Mouse (Mus musculus) kidney, embryonic 16.5 days (tissue): Measurements from ENCODE around the gene Rara. TPM values are rescaled to one million over a fixed set of nuclear protein-coding genes. Genes with fewer than 3 reads are reported as not detected.

Experiments
- ATAC-seq: fragments of 200-750 bp; cut with Nextera tagmentation; 2 replicates; pipeline ENCODE4 v1.8.0; 2017; ENCODE audit warnings: moderate TSS enrichment; ENCODE audit not compliant: low FRiP score, low TSS enrichment
- H3K27ac ChIP-seq: fragments of 300-500 bp; sonication (generic); 2 replicates; pipeline ENCODE4 v1.5.1; 2014; ENCODE audit warnings: low read length
- H3K27me3 ChIP-seq: fragments of 300-500 bp; sonication (generic); 2 replicates; pipeline ENCODE4 v1.6.1; 2014; ENCODE audit warnings: low read length, control low read depth, mixed read lengths; ENCODE audit not compliant: insufficient read depth
- H3K36me3 ChIP-seq: fragments of 300-500 bp; sonication (generic); 2 replicates; pipeline ENCODE4 v1.6.1; 2014; ENCODE audit warnings: low read length, control low read depth, mixed read lengths; ENCODE audit not compliant: insufficient read depth
- H3K4me1 ChIP-seq: fragments of 300-500 bp; sonication (generic); 2 replicates; pipeline ENCODE4 v1.6.1; 2014; ENCODE audit warnings: low read length, control low read depth, mixed read lengths; ENCODE audit not compliant: insufficient read depth
- H3K4me2 ChIP-seq: fragments of 300-500 bp; sonication (generic); replicated peaks from 2 replicates; pipeline ENCODE4 v1.6.1; 2014; ENCODE audit warnings: low read depth, low read length
- H3K4me3 ChIP-seq: fragments of 300-500 bp; sonication (generic); 2 replicates; pipeline ENCODE4 v1.5.1; 2014; ENCODE audit warnings: mild to moderate bottlenecking, low read length
- H3K9ac ChIP-seq: fragments of 300-500 bp; sonication (generic); replicated peaks from 2 replicates; pipeline ENCODE4 v1.6.1; 2014; ENCODE audit warnings: low read length
- H3K9me3 ChIP-seq: fragments of 300-500 bp; sonication (generic); 2 replicates; pipeline ENCODE4 v1.6.1; 2016; ENCODE audit warnings: low read length, control low read depth
- WGBS: fragments of 180-500 bp; shearing (Covaris S2); extraction: QIAGEN DNeasy Blood & Tissue Kit; methylation state at CpG from one replicate; pipeline ENCODE4 v1.1.7; 2014; 5-methylcytosine and 5-hydroxymethylcytosine counted together
- polyA plus RNA-seq: library from polyadenylated mRNA; unstranded; fragments of >200 nt; fragmentation: Nextera tagmentation; extraction: Ambion mirVana; gene quantifications from 2 replicates; pipeline ENCODE4 v1.2.1, GENCODE M21; 2015

The Rara gene
- polyA plus RNA-seq = 31.4 and 32.5 TPM in 2 replicates

GRCm38 (mm10) chr11:98927438-98928076 is at the start of gene Rara:
TSS of gene Rara (plus strand) at chr11:98927818.
- Histone ChIP-seq H3K27me3 (no peaks in the 10 kb centered on the region), H3K4me3 (peak within 1 kb of the TSS; percentile 59), H3K36me3 (no peaks in the 10 kb centered on the region), H3K4me2 (peak within 1 kb of the TSS; percentile 69), H3K9ac (peak within 1 kb of the TSS; percentile 78), H3K4me1 (peaks cover 92% of the 10 kb centered on the region), H3K27ac (peak within 1 kb of the TSS; percentile 92), H3K9me3 (no peaks in the 10 kb centered on the region)
- WGBS = 7% methylated on average over 21 of the region's 21 CpGs
- no peak for ATAC-seq

DNA sequence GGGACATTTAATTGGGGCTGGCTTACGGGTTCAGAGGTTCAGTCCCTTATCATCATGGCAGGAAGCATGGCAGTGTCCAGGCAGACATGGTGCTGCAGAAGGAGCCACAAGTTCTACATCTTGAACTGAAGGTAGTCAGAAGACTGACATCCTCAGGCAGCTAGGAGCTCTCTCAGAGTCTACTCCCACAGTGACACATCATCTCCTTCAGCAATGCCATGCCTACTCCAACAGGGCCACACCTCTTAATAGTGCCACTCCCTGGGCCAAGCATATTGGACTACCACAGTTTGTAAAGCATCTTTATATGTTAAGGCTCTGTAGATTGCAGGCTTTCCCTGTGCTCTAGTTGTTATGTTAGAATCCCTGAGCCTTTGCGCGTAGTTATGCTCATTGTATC is 39.9 kb upstream of the Rara start:
- no peak overlapping the region for H3K9ac ChIP-seq
- no peaks in the 10 kb centered on the region for H3K27me3 ChIP-seq
- H3K4me1 ChIP-seq = no peaks in the 10 kb centered on the region
- peaks cover 65% of the 10 kb centered on the region for H3K36me3 ChIP-seq
- H3K9me3 ChIP-seq = no peaks in the 10 kb centered on the region
- WGBS = 96% methylated on average over 3 of the region's 3 CpGs
- no peak overlapping the region for H3K4me2 ChIP-seq
- H3K4me3 ChIP-seq = no peak overlapping the region
- no peak for ATAC-seq
- H3K27ac ChIP-seq = no peak overlapping the region

DNA sequence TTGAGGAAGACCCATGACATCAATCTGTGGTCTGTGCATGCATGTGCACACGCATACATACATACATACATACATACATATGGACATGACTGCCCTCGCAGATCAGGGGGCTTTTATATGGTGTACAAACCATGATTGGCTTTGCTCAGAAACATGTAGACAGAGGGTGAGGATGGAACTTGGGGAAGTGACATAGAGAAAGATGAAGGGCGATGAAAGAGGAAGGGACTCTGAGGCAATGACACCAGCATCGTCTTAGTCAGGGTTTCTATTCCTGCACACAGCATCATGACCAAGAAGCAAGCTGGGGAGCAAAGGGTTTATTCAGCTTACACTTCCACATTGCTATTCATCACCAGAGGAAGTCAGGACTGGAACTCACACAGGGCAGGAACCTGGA is 38.5 kb upstream of the Rara start:
- WGBS = 94% methylated on average over 4 of the region's 4 CpGs
- Histone ChIP-seq H3K4me3 (no peak overlapping the region), H3K9ac (no peak overlapping the region), H3K4me2 (no peak overlapping the region), H3K27ac (no peak overlapping the region), H3K27me3 (no peaks in the 10 kb centered on the region), H3K9me3 (no peaks in the 10 kb centered on the region), H3K36me3 (peaks cover 78% of the 10 kb centered on the region), H3K4me1 (no peaks in the 10 kb centered on the region)
- no peak for ATAC-seq

- Histone ChIP-seq H3K4me1 (no peaks in the 10 kb centered on the region), H3K4me2 (no peak overlapping the region), H3K27me3 (no peaks in the 10 kb centered on the region), H3K9ac (no peak overlapping the region), H3K4me3 (no peak overlapping the region), H3K9me3 (no peaks in the 10 kb centered on the region), H3K27ac (no peak overlapping the region), H3K36me3 (peaks cover 78% of the 10 kb centered on the region)
- no peak for ATAC-seq
- 91% methylated on average over 5 of the region's 5 CpGs for WGBS
Measured at GRCm38 (mm10) chr11:98889977-98890376, 37.6 kb upstream of the Rara start.

DNA sequence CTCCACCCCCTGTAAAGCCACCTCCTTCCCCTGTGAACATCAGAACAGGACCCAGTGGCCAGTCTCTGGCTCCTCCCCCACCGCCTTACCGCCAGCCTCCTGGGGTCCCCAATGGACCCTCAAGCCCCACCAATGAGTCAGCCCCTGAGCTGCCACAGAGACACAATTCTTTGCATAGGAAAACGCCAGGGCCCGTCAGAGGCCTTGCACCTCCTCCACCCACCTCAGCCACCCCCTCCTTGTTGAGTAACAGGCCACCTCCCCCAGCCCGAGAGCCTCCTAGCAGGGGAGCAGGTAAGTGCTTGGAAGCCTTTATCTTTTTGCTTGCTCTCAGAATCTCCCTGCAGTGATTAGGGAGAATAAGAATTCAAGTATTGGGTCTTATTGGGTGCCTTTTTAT is 35.2 kb upstream of the Rara start:
- no peak overlapping the region for H3K4me3 ChIP-seq
- H3K9ac ChIP-seq = no peak overlapping the region
- H3K4me1 ChIP-seq = no peaks in the 10 kb centered on the region
- no peaks in the 10 kb centered on the region for H3K27me3 ChIP-seq
- no peak overlapping the region for H3K4me2 ChIP-seq
- H3K9me3 ChIP-seq = no peaks in the 10 kb centered on the region
- no peak for ATAC-seq
- peaks cover 73% of the 10 kb centered on the region for H3K36me3 ChIP-seq
- 62% methylated on average over 5 of the region's 5 CpGs for WGBS
- H3K27ac ChIP-seq = no peak overlapping the region

DNA sequence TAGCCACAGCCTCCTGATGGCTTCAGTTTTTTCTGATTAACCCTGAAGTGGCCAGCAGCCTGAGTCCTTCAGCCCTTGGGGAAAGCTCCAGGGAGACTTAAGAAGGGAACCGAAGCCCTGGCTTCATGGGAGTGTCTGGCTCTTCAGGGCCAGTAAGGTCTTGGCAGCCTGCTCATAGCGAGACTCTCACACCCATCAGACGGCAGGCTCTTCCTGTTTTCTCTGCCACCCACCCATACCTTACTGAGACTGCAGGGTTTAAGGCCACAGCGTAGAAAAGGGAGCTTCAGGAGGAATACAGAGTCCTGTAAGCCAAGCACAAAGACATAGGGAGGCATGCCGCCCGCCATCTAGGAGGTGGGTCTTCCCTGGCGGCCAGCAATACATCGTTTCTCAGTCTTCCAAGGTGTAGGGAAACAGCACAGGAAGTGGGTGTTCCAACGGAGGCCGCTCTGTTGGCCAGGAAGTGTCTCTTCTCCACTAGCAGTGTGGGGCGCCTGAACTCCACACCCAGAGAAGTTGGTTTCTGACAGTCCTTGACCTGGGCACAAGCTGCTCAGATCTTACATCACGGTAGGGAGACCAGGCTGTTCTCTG is 27.0 kb upstream of the Rara start:
- Histone ChIP-seq H3K9ac (no peak overlapping the region), H3K4me2 (no peak overlapping the region), H3K4me3 (no peak overlapping the region), H3K27me3 (no peaks in the 10 kb centered on the region), H3K27ac (no peak overlapping the region), H3K36me3 (peaks cover 42% of the 10 kb centered on the region), H3K4me1 (peaks cover 18% of the 10 kb centered on the region), H3K9me3 (no peaks in the 10 kb centered on the region)
- no peak for ATAC-seq
- 74% methylated on average over 12 of the region's 12 CpGs for WGBS

- H3K36me3 ChIP-seq = peaks cover 28% of the 10 kb centered on the region
- H3K27me3 ChIP-seq = no peaks in the 10 kb centered on the region
- H3K4me1 ChIP-seq = peaks cover 18% of the 10 kb centered on the region
- H3K27ac ChIP-seq = peak overlapping the region; percentile 85
- ATAC-seq = 0 out of 2 replicates have a peak, but pooled peaks have one; percentile 20
- WGBS = 14% methylated on average over 10 of the region's 10 CpGs
- no peak overlapping the region for H3K4me3 ChIP-seq
- no peaks in the 10 kb centered on the region for H3K9me3 ChIP-seq
- peak overlapping the region; percentile 39; the same call in 1 of the 2 replicates for H3K9ac ChIP-seq
- 0 out of 2 replicates have a peak overlapping the region, but pooled peaks have one; percentile 12 for H3K4me2 ChIP-seq
Measured at GRCm38 (mm10) chr11:98902621-98903245, 24.9 kb upstream of the Rara start.

DNA sequence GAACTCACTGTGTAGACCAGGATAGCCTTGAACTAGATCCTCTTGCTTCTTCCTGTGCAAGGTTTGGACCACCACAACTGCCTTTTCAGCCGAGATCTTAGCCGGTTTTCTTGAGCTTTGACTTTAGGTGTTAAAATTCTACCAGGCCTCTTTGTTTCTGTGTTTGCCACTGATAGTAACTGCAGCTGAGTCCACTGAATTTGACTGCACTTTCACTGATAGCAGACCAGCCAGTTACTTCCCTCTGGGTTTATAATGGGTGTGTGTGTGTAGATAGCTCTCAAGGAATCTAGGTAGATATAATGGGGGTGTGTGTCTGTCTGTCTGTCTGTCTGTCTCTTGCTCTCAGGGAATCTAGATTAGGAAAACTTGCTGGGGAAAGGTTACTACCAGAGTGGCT is 23.0 kb upstream of the Rara start:
- Histone ChIP-seq H3K9ac (no peak overlapping the region), H3K27me3 (no peaks in the 10 kb centered on the region), H3K4me1 (peaks cover 36% of the 10 kb centered on the region), H3K9me3 (no peaks in the 10 kb centered on the region), H3K4me3 (no peak overlapping the region), H3K27ac (peak overlapping the region; percentile 85), H3K4me2 (no peak overlapping the region), H3K36me3 (peaks cover 17% of the 10 kb centered on the region)
- ATAC-seq = no peak
- WGBS = 76% methylated on average over 2 of the region's 2 CpGs

DNA sequence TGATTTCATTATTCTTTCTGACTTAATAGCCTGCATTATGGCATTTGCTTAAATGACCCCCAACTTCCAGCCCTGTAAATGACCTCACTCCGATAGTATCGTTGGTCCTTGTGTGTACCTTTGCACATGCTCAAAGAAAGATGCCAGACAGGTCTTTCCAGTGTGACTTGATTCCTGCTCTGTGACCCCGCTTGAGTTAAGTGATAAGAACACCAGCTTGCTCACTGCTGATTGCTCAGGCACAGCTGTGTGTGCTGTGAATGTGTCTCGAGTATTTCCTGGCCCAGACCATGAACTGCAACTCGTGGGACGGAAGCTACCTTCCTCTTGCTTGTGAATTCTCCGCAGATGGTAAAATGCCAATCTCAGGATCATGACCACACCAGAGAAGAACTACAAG is 22.6 kb upstream of the Rara start:
- no peak for ATAC-seq
- Histone ChIP-seq H3K27me3 (no peaks in the 10 kb centered on the region), H3K4me3 (no peak overlapping the region), H3K4me2 (no peak overlapping the region), H3K36me3 (peaks cover 12% of the 10 kb centered on the region), H3K4me1 (peaks cover 38% of the 10 kb centered on the region), H3K27ac (peak overlapping the region; percentile 62), H3K9ac (no peak overlapping the region), H3K9me3 (no peaks in the 10 kb centered on the region)
- 58% methylated on average over 7 of the region's 7 CpGs for WGBS

DNA sequence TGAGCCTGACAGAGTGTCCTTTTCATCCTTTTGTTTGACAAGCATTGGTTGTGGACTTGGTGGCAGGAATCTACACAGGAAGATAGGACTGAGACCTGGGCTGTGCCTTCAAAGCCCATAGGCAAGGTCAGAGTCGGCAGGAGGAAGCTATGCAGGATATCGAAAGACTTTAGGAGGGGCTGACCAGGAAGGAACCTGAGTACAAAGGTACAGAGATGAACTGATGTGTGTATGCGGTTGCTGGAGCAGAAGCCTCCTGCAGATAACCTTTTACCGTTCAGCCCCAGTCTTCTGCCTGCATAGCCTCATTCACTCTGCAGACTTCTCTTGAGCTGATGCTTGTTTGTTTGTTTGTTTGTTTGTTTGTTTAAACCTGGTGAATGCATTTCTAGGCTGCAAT is 22.0 kb upstream of the Rara start:
- Histone ChIP-seq H3K4me1 (peaks cover 38% of the 10 kb centered on the region), H3K9ac (no peak overlapping the region), H3K4me2 (no peak overlapping the region), H3K27ac (peak overlapping the region; percentile 62), H3K4me3 (no peak overlapping the region), H3K9me3 (no peaks in the 10 kb centered on the region), H3K36me3 (peaks cover 10% of the 10 kb centered on the region), H3K27me3 (no peaks in the 10 kb centered on the region)
- ATAC-seq = no peak
- 57% methylated on average over 4 of the region's 4 CpGs for WGBS
